Mouse (Mus musculus) left cerebral cortex, postnatal 25 days (tissue): ENCODE data around the gene Chrna10. TPM values are rescaled to one million over a fixed set of nuclear protein-coding genes. Genes with fewer than 3 reads are reported as not detected.
A peak's percentile ranks its signal among the peaks of the same experiment; 100 is the strongest.

ENCODE experiments used
- DNase-seq, 2 experiments: peaks; one replicate each; pipeline ENCODE4 v3.0.0; 2022; ENCODE audit warnings: low spot score in 2 of 2, mixed read lengths in 1 of 2
- intact Hi-C: fragments of 180-260 bp; cut with DNase I; formaldehyde crosslinking; loops from one replicate; pipeline ENCODE4 v1.15.1; 2025
- total RNA-seq, 2 experiments: library from RNA; stranded (reverse); gene quantifications; 2 replicates each; pipeline ENCODE4 v1.2.3; 2021

Gene Chrna10
- total RNA-seq, 2 experiments from 2014 or later, result 0.37 to 0.41 TPM

GRCm38 (mm10) chr7:102084041-102084696 lies 32.5 kb downstream of the Chrna10 start:
- no peak for DNase-seq
- intact Hi-C loops, result no loop called here

GRCm38 (mm10) chr7:102082816-102083215 lies 33.8 kb downstream of the Chrna10 start, which contains the start of gene Trpc2:
TSS of gene Trpc2 (plus strand) at chr7:102083116.
- DNase-seq, result no peak
- intact Hi-C loops, result no loop called here

GRCm38 (mm10) chr7:102081784-102082183 lies 34.8 kb downstream of the Chrna10 start:
- DNase-seq, result no peak
- intact Hi-C loops, result no loop called here

GRCm38 (mm10) chr7:102080311-102080710 lies 36.3 kb downstream of the Chrna10 start:
- intact Hi-C loops, result no loop called here

GRCm38 (mm10) chr7:102078517-102078916 lies 38.1 kb downstream of the Chrna10 start:
- DNase-seq, result peak; percentile 32 to 50
- intact Hi-C loops, result loop anchor here (5.0 kb wide), 2 partner anchors 161 to 426 kb away; no protein-coding TSS in a partner anchor

More at GRCm38 (mm10) chr7:102080311-102080710, 36.3 kb downstream of the Chrna10 start:
- no peak for DNase-seq

- intact Hi-C loops, result loop anchor here (1.0 to 5.0 kb wide), 3 partner anchors 78 to 425 kb away; no protein-coding TSS in a partner anchor
- DNase-seq, result no peak
These were observed 39.8 kb downstream of the Chrna10 start for GRCm38 (mm10) chr7:102076714-102077296.

DNA sequence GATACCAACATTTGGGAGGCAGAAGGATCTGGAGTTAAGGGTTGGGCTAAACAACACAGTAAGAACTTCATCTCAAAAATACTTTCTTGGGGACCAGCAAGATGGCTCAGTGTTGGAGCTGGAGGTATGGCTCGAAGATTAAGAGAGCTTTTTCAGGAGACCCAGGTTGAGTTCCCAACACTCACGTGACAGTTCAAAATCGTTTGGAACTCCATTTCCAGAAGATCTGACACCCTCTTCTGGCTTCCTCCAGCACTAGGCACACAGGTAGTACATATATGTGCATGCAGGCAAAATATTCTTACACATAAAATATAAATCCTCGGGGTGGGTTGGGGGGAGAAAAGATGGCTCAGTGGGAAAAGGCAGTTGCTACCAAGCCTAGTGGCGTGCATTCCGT lies 50.3 kb downstream of the Chrna10 start:
- no peak for DNase-seq
- intact Hi-C loops, result loop anchor here (5.0 kb wide), 1 partner anchor 134 kb away; the partner anchor contains the start of genes Lrrc51 and Numa1

GRCm38 (mm10) chr7:102065046-102065891 lies 51.4 kb downstream of the Chrna10 start, which contains the start of the genes Rnf121, Xndc1 and Xntrpc:
TSS of gene Rnf121 (minus strand) at chr7:102065469.
TSS of gene Xndc1 (plus strand) at chr7:102065511.
TSS of gene Xntrpc (plus strand) at chr7:102065713.
- DNase-seq, result peak; percentile 94 to 97
- intact Hi-C loops, result loop anchor here (5.0 kb wide), 1 partner anchor 133 kb away; the partner anchor contains the start of genes Lrrc51 and Numa1

DNA sequence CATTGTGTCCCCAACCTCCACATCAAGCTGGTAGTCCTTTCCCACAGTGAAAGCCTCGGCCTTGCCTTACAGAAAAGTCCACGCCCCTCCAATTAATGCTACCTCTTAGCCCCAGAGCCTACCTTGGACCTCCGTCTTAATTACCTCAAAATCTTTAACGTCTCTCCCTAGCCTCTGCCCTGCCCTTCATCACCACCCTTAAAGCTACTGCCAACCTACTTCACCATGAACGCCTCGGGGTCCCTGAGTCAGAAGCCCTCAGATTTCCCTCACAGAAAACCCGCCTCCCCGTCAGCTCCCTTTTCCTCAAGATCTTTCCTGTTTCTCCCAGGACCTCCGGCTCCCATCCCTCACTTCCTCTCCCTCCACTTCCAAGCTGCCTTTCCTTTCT lies 52.0 kb downstream of the Chrna10 start:
- intact Hi-C loops, result loop anchor here (5.0 kb wide), 1 partner anchor 132 kb away; the partner anchor contains the start of genes Lrrc51 and Numa1
- no peak for DNase-seq

DNA sequence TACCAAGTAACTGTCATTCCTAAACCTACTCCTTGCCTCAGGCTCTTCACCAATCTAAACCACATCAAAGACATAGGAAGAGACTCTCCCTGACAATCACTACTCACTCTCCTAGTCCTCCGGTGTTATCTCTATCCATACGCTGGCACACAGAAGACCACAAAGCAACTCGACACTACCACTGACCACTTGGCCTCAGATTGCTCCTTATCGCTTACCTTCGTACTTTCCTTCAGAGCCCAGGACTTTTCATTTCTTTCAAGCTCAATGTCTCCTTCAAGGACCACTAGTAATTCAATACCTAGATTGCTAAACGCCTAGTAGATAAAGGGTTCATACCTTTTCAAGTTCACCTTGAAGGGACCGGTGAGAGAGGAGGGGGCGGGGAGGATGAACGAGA lies 52.7 kb downstream of the Chrna10 start:
- intact Hi-C loops, result no loop called here
- DNase-seq, result no peak

DNA sequence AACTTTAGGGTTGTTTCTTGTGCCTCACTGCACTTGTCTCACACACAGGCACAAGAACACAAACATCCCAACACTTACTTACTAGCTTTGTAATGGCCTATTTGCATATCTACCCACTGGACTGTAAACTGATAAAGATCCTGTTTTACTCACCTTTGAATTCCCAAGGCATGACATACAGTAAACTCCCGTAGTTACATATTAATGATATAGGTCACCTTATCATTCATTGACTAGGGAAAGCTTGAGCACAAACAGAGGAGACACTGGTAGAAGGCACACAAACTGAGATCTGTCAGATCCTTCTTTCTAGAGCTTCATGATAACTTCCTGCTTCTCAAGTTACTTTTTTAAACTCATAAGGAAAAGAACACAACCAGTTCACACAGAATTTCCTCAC lies 54.4 kb downstream of the Chrna10 start:
- intact Hi-C loops, result no loop called here
- DNase-seq, result no peak

DNA sequence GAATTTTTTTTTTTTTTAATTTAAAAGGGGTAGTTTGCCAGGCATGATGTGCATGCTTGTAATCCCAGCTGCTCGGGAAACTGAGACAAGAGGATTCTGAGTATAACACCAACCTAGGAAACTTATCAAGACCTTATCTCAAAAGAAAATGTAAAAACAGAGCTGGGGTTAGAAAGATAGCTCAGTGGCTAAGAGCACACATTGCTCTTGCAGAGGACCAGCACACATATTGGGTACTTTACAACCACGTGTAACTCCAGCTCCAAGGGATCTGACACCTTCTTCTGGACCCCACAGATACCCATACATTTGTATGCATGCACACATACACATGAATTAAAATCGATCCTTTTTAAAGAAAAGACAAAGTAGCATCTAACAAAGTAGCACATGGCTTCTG lies 55.3 kb downstream of the Chrna10 start:
- DNase-seq, result no peak
- intact Hi-C loops, result no loop called here

Other genes starting within 250 kb of the Chrna10 start
- 1 to 10 TPM; 3.3 to 5.2 TPM for gene Folr1, start 246.0 kb downstream of the Chrna10 start, total RNA-seq
- 10 to 100 TPM; 97.2 to 99.6 TPM for gene Lamtor1, start 210.9 kb downstream of the Chrna10 start, total RNA-seq
- under 1 TPM; 0.11 to 0.14 TPM for gene Tomt, start 210.5 kb downstream of the Chrna10 start, total RNA-seq
- 1 to 10 TPM; 5.6 to 6.9 TPM for gene Lrrc51, start 182.9 kb downstream of the Chrna10 start, total RNA-seq
- gene Numa1, start 182.7 kb downstream of the Chrna10 start, total RNA-seq, result 10 to 100 TPM; 77.1 to 83.2 TPM
- 1 to 10 TPM; 5.8 to 7.9 TPM for gene Il18bp, start 98.1 kb downstream of the Chrna10 start, total RNA-seq
- 10 to 100 TPM; 45.0 to 48.1 TPM for gene Rnf121, start 51.4 kb downstream of the Chrna10 start, total RNA-seq
- gene Xndc1, start 51.3 kb downstream of the Chrna10 start, total RNA-seq, result 10 to 100 TPM; 22.5 to 24.6 TPM
- gene Xntrpc, start 51.1 kb downstream of the Chrna10 start, total RNA-seq, result 1 to 10 TPM; 1.4 to 3.3 TPM
- gene Trpc2, start 33.7 kb downstream of the Chrna10 start, total RNA-seq, result under 1 TPM; 0.21 to 0.69 TPM
- gene Art1, start 15.1 kb downstream of the Chrna10 start, total RNA-seq, result not detected
- gene Art5, start 7.3 kb downstream of the Chrna10 start, total RNA-seq, result not detected
- gene Nup98, start 93.3 kb upstream of the Chrna10 start, total RNA-seq, result 10 to 100 TPM; 39.7 to 43.5 TPM
- gene Pgap2, start 93.4 kb upstream of the Chrna10 start, total RNA-seq, result 10 to 100 TPM; 23.3 to 28.8 TPM
- 10 to 100 TPM; 22.7 to 23.5 TPM for gene Rhog, start 139.2 kb upstream of the Chrna10 start, total RNA-seq
- 10 to 100 TPM; 80.6 to 87.9 TPM for gene Stim1, start 151.0 kb upstream of the Chrna10 start, total RNA-seq